Mouse (Mus musculus): ENCODE data around the gene Tmem259. TPM values are rescaled to one million over a fixed set of nuclear protein-coding genes. Genes with fewer than 3 reads are reported as not detected.

Gene Tmem259
- polyA plus RNA-seq, 1 experiment from 2014 or later: 21.1 TPM

GRCm38 (mm10) chr10:79940749-79941148 is 43.4 kb downstream of the Tmem259 start:
- no peak overlapping the region for H3K9ac ChIP-seq (replicated peaks; ENCODE audit: low read depth, low read length)
- WGBS: 68% methylated on average over 7 of the region's 7 CpGs
- no peaks in the 10 kb centered on the region for H3K9me3 ChIP-seq (ENCODE audit: control insufficient read depth, low read length)
- ATAC-seq (ENCODE audit: low read depth): no peak
- no peak overlapping the region for H3K27ac ChIP-seq (ENCODE audit: low read depth, low read length)
- 0 out of 2 replicates have a peak, but pooled peaks cover 6% of the 10 kb centered on the region for H3K36me3 ChIP-seq (ENCODE audit: control insufficient read depth, insufficient read depth, low read length)
- no peak overlapping the region for H3K4me2 ChIP-seq (ENCODE audit: low read depth, low read length)
- H3K4me3 ChIP-seq (ENCODE audit: low read depth, low read length): no peak overlapping the region
- peaks cover 16% of the 10 kb centered on the region for H3K4me1 ChIP-seq (ENCODE audit: control insufficient read depth, insufficient read depth, low read length)
- H3K27me3 ChIP-seq (ENCODE audit: control insufficient read depth, insufficient read depth, low read length): no peaks in the 10 kb centered on the region

- 36% methylated on average over 11 of the region's 11 CpGs for WGBS
- no peak for ATAC-seq (ENCODE audit: low read depth)
Observed at GRCm38 (mm10) chr10:79937775-79938526, 46.2 kb downstream of the Tmem259 start.

GRCm38 (mm10) chr10:79936911-79937441 is 47.2 kb downstream of the Tmem259 start:
- Histone ChIP-seq H3K36me3 (ENCODE audit: control insufficient read depth, insufficient read depth, low read length) (peaks cover 13% of the 10 kb centered on the region), H3K4me1 (ENCODE audit: control insufficient read depth, insufficient read depth, low read length) (peaks cover 25% of the 10 kb centered on the region), H3K27me3 (ENCODE audit: control insufficient read depth, insufficient read depth, low read length) (no peaks in the 10 kb centered on the region), H3K4me2 (ENCODE audit: low read depth, low read length) (no peak overlapping the region), H3K9ac (replicated peaks; ENCODE audit: low read depth, low read length) (peak overlapping the region; percentile 25; the same call in 1 of the 2 replicates), H3K4me3 (ENCODE audit: low read depth, low read length) (no peak overlapping the region), H3K9me3 (ENCODE audit: control insufficient read depth, low read length) (no peaks in the 10 kb centered on the region), H3K27ac (ENCODE audit: low read depth, low read length) (0 out of 2 replicates have a peak overlapping the region, but pooled peaks have one; percentile 3)
- 48% methylated on average over 27 of the region's 27 CpGs for WGBS
- no peak for ATAC-seq (ENCODE audit: low read depth)

More at GRCm38 (mm10) chr10:79937775-79938526, 46.2 kb downstream of the Tmem259 start:
- Histone ChIP-seq H3K4me1 (ENCODE audit: control insufficient read depth, insufficient read depth, low read length) (peaks cover 19% of the 10 kb centered on the region), H3K4me3 (ENCODE audit: low read depth, low read length) (no peak overlapping the region), H3K9me3 (ENCODE audit: control insufficient read depth, low read length) (no peaks in the 10 kb centered on the region), H3K27ac (ENCODE audit: low read depth, low read length) (no peak overlapping the region), H3K27me3 (ENCODE audit: control insufficient read depth, insufficient read depth, low read length) (no peaks in the 10 kb centered on the region), H3K4me2 (ENCODE audit: low read depth, low read length) (no peak overlapping the region), H3K9ac (replicated peaks; ENCODE audit: low read depth, low read length) (no peak overlapping the region), H3K36me3 (ENCODE audit: control insufficient read depth, insufficient read depth, low read length) (0 out of 2 replicates have a peak, but pooled peaks cover 6% of the 10 kb centered on the region)

GRCm38 (mm10) chr10:79936284-79936910 is 47.7 kb downstream of the Tmem259 start:
- Histone ChIP-seq H3K4me3 (ENCODE audit: low read depth, low read length) (no peak overlapping the region), H3K4me1 (ENCODE audit: control insufficient read depth, insufficient read depth, low read length) (peaks cover 25% of the 10 kb centered on the region), H3K9ac (replicated peaks; ENCODE audit: low read depth, low read length) (peak overlapping the region; percentile 25; the same call in 1 of the 2 replicates), H3K4me2 (ENCODE audit: low read depth, low read length) (no peak overlapping the region), H3K27me3 (ENCODE audit: control insufficient read depth, insufficient read depth, low read length) (no peaks in the 10 kb centered on the region), H3K27ac (ENCODE audit: low read depth, low read length) (0 out of 2 replicates have a peak overlapping the region, but pooled peaks have one; percentile 3), H3K36me3 (ENCODE audit: control insufficient read depth, insufficient read depth, low read length) (peaks cover 13% of the 10 kb centered on the region), H3K9me3 (ENCODE audit: control insufficient read depth, low read length) (no peaks in the 10 kb centered on the region)
- no peak for ATAC-seq (ENCODE audit: low read depth)
- WGBS: 79% methylated on average over 10 of the region's 10 CpGs

GRCm38 (mm10) chr10:79934794-79935569 is 49.1 kb downstream of the Tmem259 start:
- no peak overlapping the region for H3K4me2 ChIP-seq (ENCODE audit: low read depth, low read length)
- WGBS: 91% methylated on average over 16 of the region's 16 CpGs
- no peak for ATAC-seq (ENCODE audit: low read depth)
- no peak overlapping the region for H3K9ac ChIP-seq (replicated peaks; ENCODE audit: low read depth, low read length)
- peaks cover 19% of the 10 kb centered on the region for H3K36me3 ChIP-seq (ENCODE audit: control insufficient read depth, insufficient read depth, low read length)
- no peak overlapping the region; the same call in 1 of the 2 replicates for H3K27ac ChIP-seq (ENCODE audit: low read depth, low read length)
- no peaks in the 10 kb centered on the region for H3K9me3 ChIP-seq (ENCODE audit: control insufficient read depth, low read length)
- H3K4me1 ChIP-seq (ENCODE audit: control insufficient read depth, insufficient read depth, low read length): peaks cover 29% of the 10 kb centered on the region
- H3K27me3 ChIP-seq (ENCODE audit: control insufficient read depth, insufficient read depth, low read length): no peaks in the 10 kb centered on the region
- no peak overlapping the region for H3K4me3 ChIP-seq (ENCODE audit: low read depth, low read length)

- WGBS: 45% methylated on average over 13 of the region's 13 CpGs
- Histone ChIP-seq H3K4me3 (ENCODE audit: low read depth, low read length) (no peak overlapping the region), H3K36me3 (ENCODE audit: control insufficient read depth, insufficient read depth, low read length) (peaks cover 19% of the 10 kb centered on the region), H3K27ac (ENCODE audit: low read depth, low read length) (no peak overlapping the region; the same call in none of the 2 replicates), H3K4me2 (ENCODE audit: low read depth, low read length) (no peak overlapping the region), H3K9me3 (ENCODE audit: control insufficient read depth, low read length) (no peaks in the 10 kb centered on the region), H3K4me1 (ENCODE audit: control insufficient read depth, insufficient read depth, low read length) (peaks cover 29% of the 10 kb centered on the region), H3K9ac (replicated peaks; ENCODE audit: low read depth, low read length) (no peak overlapping the region), H3K27me3 (ENCODE audit: control insufficient read depth, insufficient read depth, low read length) (no peaks in the 10 kb centered on the region)
- peak; percentile 54; the same call in 1 of the 2 replicates for ATAC-seq (ENCODE audit: low read depth)
Observed at GRCm38 (mm10) chr10:79934272-79934721, 49.8 kb downstream of the Tmem259 start.

GRCm38 (mm10) chr10:79933861-79934260 is 50.3 kb downstream of the Tmem259 start:
- Histone ChIP-seq H3K4me2 (ENCODE audit: low read depth, low read length) (no peak overlapping the region), H3K36me3 (ENCODE audit: control insufficient read depth, insufficient read depth, low read length) (peaks cover 19% of the 10 kb centered on the region), H3K9me3 (ENCODE audit: control insufficient read depth, low read length) (no peaks in the 10 kb centered on the region), H3K4me3 (ENCODE audit: low read depth, low read length) (no peak overlapping the region), H3K27me3 (ENCODE audit: control insufficient read depth, insufficient read depth, low read length) (no peaks in the 10 kb centered on the region), H3K27ac (ENCODE audit: low read depth, low read length) (peak overlapping the region; percentile 39; the same call in 1 of the 2 replicates), H3K4me1 (ENCODE audit: control insufficient read depth, insufficient read depth, low read length) (peaks cover 31% of the 10 kb centered on the region), H3K9ac (replicated peaks; ENCODE audit: low read depth, low read length) (no peak overlapping the region)
- 24% methylated on average over 6 of the region's 6 CpGs for WGBS
- no peak for ATAC-seq (ENCODE audit: low read depth)

- Histone ChIP-seq H3K9ac (replicated peaks; ENCODE audit: low read depth, low read length) (no peak overlapping the region), H3K27ac (ENCODE audit: low read depth, low read length) (peak overlapping the region; percentile 39; the same call in 1 of the 2 replicates), H3K4me2 (ENCODE audit: low read depth, low read length) (no peak overlapping the region), H3K4me1 (ENCODE audit: control insufficient read depth, insufficient read depth, low read length) (peaks cover 35% of the 10 kb centered on the region), H3K9me3 (ENCODE audit: control insufficient read depth, low read length) (no peaks in the 10 kb centered on the region), H3K27me3 (ENCODE audit: control insufficient read depth, insufficient read depth, low read length) (no peaks in the 10 kb centered on the region), H3K4me3 (ENCODE audit: low read depth, low read length) (no peak overlapping the region), H3K36me3 (ENCODE audit: control insufficient read depth, insufficient read depth, low read length) (peaks cover 19% of the 10 kb centered on the region)
- ATAC-seq (ENCODE audit: low read depth): no peak
- WGBS: 60% methylated on average over 9 of the region's 9 CpGs
Observed at GRCm38 (mm10) chr10:79933145-79933679, 50.9 kb downstream of the Tmem259 start.

Measured in neural tube, embryonic 14.5 days (tissue).